Mouse (Mus musculus): ENCODE measurements around the gene Lnpk. TPM values are rescaled to one million over a fixed set of nuclear protein-coding genes. Genes with fewer than 3 reads are reported as not detected.

Lnpk gene
- total RNA-seq, 2 experiments from 2014 or later, result 13.2 to 14.3 TPM

- DNase-seq (ENCODE audit: low spot score in 2 of 2), result no peak
Measured at GRCm38 (mm10) chr2:74491426-74491825, 87.8 kb downstream of the Lnpk start.

- no peak for DNase-seq (ENCODE audit: low spot score in 2 of 2)
Measured at GRCm38 (mm10) chr2:74490186-74490585, 89.0 kb downstream of the Lnpk start.

GRCm38 (mm10) chr2:74488443-74488842 is 90.8 kb downstream of the Lnpk start:
- DNase-seq (ENCODE audit: low spot score in 2 of 2), result no peak

- DNase-seq (ENCODE audit: low spot score in 2 of 2), result no peak
Measured at GRCm38 (mm10) chr2:74482651-74483050, 96.6 kb downstream of the Lnpk start.

GRCm38 (mm10) chr2:74482086-74482485 is 97.1 kb downstream of the Lnpk start:
- no peak for DNase-seq (ENCODE audit: low spot score in 2 of 2)

Other genes with a start within 250 kb of the Lnpk start
- gene Evx2, start 80.1 kb upstream of the Lnpk start, total RNA-seq (2021), result not detected
- not detected for gene Hoxd13, start 88.9 kb upstream of the Lnpk start, total RNA-seq (2021)
- not detected for gene Hoxd12, start 95.6 kb upstream of the Lnpk start, total RNA-seq (2021)
- not detected for gene Hoxd11, start 100.1 kb upstream of the Lnpk start, total RNA-seq (2021)
- gene Hoxd10, start 112.5 kb upstream of the Lnpk start, total RNA-seq (2021), result not detected
- 1 to 10 TPM; 3.5 to 4.3 TPM for gene Hoxd9, start 118.3 kb upstream of the Lnpk start, total RNA-seq (2021)
- gene Hoxd8, start 125.2 kb upstream of the Lnpk start, total RNA-seq (2021), result 10 to 100 TPM; 24.6 to 36.4 TPM
- gene Hoxd3, start 132.5 kb upstream of the Lnpk start, total RNA-seq (2021), result under 1 TPM; 0.89 to 0.90 TPM
- 10 to 100 TPM; 14.9 to 19.6 TPM for gene Hoxd4, start 132.5 kb upstream of the Lnpk start, total RNA-seq (2021)
- gene Gm28230, start 147.3 kb upstream of the Lnpk start, total RNA-seq (2021), result 1 to 10 TPM; 1.6 to 2.8 TPM
- not detected for gene Hoxd1, start 183.5 kb upstream of the Lnpk start, total RNA-seq (2021)
- 10 to 100 TPM; 65.5 to 68.3 TPM for gene Mtx2, start 246.4 kb upstream of the Lnpk start, total RNA-seq (2021)

Measured in adrenal gland, adult 18-20 months (tissue).